Mouse (Mus musculus): Measurements from ENCODE around the gene Pkd2l1.

The Pkd2l1 gene

DNA sequence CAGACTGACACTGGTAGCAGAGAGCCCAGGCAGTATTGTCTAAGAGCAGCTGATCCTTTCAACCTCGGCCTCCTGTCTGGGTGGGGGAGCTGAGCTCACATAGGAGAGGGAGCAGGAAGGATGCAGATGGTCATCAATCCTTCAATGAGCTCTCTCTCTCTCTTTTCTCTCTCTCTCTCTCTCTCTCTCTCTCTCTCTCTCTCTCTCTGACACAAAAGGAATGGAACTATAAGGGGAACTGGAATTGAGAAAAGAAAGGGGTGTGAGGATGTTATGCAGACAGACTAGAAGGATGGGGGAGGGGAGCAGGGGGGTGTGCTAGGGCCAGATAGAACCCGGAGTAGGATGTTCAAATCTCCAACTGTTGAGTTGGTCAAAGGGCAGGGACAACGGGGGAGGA, at the start of gene Pkd2l1:
TSS of gene Pkd2l1 (minus strand) at position 101 of the 400 bp plus-strand sequence.
- Histone ChIP-seq H3K27me3 (ENCODE audit: insufficient read depth, low read length) (peaks cover 44% of the 10 kb centered on the region), H3K36me3 (ENCODE audit: insufficient read depth, low read length) (no peaks in the 10 kb centered on the region), H3K9me3 (ENCODE audit: low read length) (no peaks in the 10 kb centered on the region), H3K4me3 (replicated peaks; ENCODE audit: low read length) (no peak within 1 kb of the TSS), H3K4me1 (replicated peaks; ENCODE audit: low read depth, low read length) (peaks cover 9% of the 10 kb centered on the region)
- no peak for TF ChIP-seq CTCF (conservative IDR thresholded peaks at IDR 0.05; ENCODE audit: low read length)
- no peak for TF ChIP-seq NANOG (IDR thresholded peaks at IDR 0.05; ENCODE audit: borderline replicate concordance, low read length)
- no peak for TF ChIP-seq POU5F1 (IDR thresholded peaks at IDR 0.05; ENCODE audit: borderline replicate concordance, low read length)

GRCm38 (mm10) chr19:44238906-44239305, 46.7 kb upstream of the Pkd2l1 start:
- Histone ChIP-seq H3K36me3 (ENCODE audit: insufficient read depth, low read length) (no peaks in the 10 kb centered on the region), H3K4me3 (replicated peaks; ENCODE audit: low read length) (no peak overlapping the region), H3K27me3 (ENCODE audit: insufficient read depth, low read length) (peaks cover 9% of the 10 kb centered on the region; the same call in 1 of the 2 replicates), H3K4me1 (replicated peaks; ENCODE audit: low read depth, low read length) (peaks cover 13% of the 10 kb centered on the region), H3K9me3 (ENCODE audit: low read length) (no peaks in the 10 kb centered on the region)
- no peak for TF ChIP-seq CTCF (conservative IDR thresholded peaks at IDR 0.05; ENCODE audit: low read length)
- no peak for TF ChIP-seq POU5F1 (IDR thresholded peaks at IDR 0.05; ENCODE audit: borderline replicate concordance, low read length)
- TF ChIP-seq NANOG (IDR thresholded peaks at IDR 0.05; ENCODE audit: borderline replicate concordance, low read length), result no peak

DNA sequence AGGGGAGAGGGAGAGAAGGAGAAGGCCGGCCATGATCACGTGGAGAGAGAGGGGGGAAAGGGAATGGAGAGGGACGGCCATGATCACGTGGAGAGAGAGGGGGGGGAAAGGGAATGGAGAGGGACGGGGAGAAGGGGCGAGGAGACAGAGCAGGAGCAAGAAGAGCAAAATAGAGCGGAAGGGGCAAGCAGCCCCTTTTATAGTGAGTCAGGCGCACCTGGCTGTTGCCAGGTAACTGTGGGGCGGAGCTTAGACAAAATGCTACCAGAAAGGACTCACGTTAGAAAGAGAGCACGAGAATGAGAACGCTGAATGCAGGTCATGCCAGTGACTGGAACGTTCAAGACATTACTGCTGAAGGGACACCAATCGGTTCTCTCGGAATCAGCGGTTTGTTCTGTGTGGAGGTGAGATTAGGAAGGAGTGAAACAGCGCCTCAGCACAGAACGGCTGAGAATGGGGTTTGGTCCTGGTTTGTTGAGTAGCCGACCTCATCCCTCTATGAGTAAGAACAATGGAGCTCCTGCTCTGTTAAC, 45.3 kb upstream of the Pkd2l1 start:
- H3K27me3 ChIP-seq (ENCODE audit: insufficient read depth, low read length), result peaks cover 9% of the 10 kb centered on the region; the same call in 1 of the 2 replicates
- H3K4me3 ChIP-seq (replicated peaks; ENCODE audit: low read length), result peak overlapping the region; percentile 65
- no peaks in the 10 kb centered on the region for H3K36me3 ChIP-seq (ENCODE audit: insufficient read depth, low read length)
- peaks cover 13% of the 10 kb centered on the region for H3K4me1 ChIP-seq (replicated peaks; ENCODE audit: low read depth, low read length)
- no peaks in the 10 kb centered on the region for H3K9me3 ChIP-seq (ENCODE audit: low read length)
- TF ChIP-seq NANOG (IDR thresholded peaks at IDR 0.05; ENCODE audit: borderline replicate concordance, low read length) (no peak), POU5F1 (IDR thresholded peaks at IDR 0.05; ENCODE audit: borderline replicate concordance, low read length) (no peak), CTCF (conservative IDR thresholded peaks at IDR 0.05; ENCODE audit: low read length) (no peak)

GRCm38 (mm10) chr19:44231608-44232151, 39.4 kb upstream of the Pkd2l1 start:
- H3K9me3 ChIP-seq (ENCODE audit: low read length), result no peaks in the 10 kb centered on the region
- no peaks in the 10 kb centered on the region for H3K4me1 ChIP-seq (replicated peaks; ENCODE audit: low read depth, low read length)
- no peak for TF ChIP-seq CTCF (conservative IDR thresholded peaks at IDR 0.05; ENCODE audit: low read length)
- no peak for TF ChIP-seq POU5F1 (IDR thresholded peaks at IDR 0.05; ENCODE audit: borderline replicate concordance, low read length)
- no peak for TF ChIP-seq NANOG (IDR thresholded peaks at IDR 0.05; ENCODE audit: borderline replicate concordance, low read length)

DNA sequence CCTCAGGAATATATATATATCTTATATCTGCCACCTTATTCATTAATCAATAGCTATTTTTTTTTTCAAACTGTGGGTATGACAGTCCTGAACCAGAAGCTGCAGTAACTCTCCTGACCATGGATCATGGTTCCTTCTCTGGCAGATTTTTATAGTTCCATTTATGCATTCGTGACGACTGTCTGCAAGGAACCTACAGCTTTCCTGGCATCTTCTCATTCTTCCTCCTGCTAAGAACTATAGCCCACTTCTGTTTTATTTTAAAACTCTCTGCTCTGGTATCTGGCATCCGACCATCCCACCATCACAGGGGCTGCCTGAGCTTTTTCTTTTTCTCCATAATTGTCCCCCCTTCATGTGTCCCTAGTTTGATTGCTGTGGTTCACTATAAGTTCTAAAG, 38.0 kb upstream of the Pkd2l1 start:
- Histone ChIP-seq H3K36me3 (ENCODE audit: insufficient read depth, low read length) (no peaks in the 10 kb centered on the region), H3K27me3 (ENCODE audit: insufficient read depth, low read length) (no peaks in the 10 kb centered on the region), H3K4me3 (replicated peaks; ENCODE audit: low read length) (no peak overlapping the region), H3K4me1 (replicated peaks; ENCODE audit: low read depth, low read length) (no peaks in the 10 kb centered on the region), H3K9me3 (ENCODE audit: low read length) (no peaks in the 10 kb centered on the region)
- TF ChIP-seq POU5F1 (IDR thresholded peaks at IDR 0.05; ENCODE audit: borderline replicate concordance, low read length), result no peak
- no peak for TF ChIP-seq CTCF (conservative IDR thresholded peaks at IDR 0.05; ENCODE audit: low read length)
- no peak for TF ChIP-seq NANOG (IDR thresholded peaks at IDR 0.05; ENCODE audit: borderline replicate concordance, low read length)

More at GRCm38 (mm10) chr19:44231608-44232151, 39.4 kb upstream of the Pkd2l1 start:
- H3K4me3 ChIP-seq (replicated peaks; ENCODE audit: low read length), result no peak overlapping the region
- H3K27me3 ChIP-seq (ENCODE audit: insufficient read depth, low read length), result no peaks in the 10 kb centered on the region
- H3K36me3 ChIP-seq (ENCODE audit: insufficient read depth, low read length), result no peaks in the 10 kb centered on the region

DNA sequence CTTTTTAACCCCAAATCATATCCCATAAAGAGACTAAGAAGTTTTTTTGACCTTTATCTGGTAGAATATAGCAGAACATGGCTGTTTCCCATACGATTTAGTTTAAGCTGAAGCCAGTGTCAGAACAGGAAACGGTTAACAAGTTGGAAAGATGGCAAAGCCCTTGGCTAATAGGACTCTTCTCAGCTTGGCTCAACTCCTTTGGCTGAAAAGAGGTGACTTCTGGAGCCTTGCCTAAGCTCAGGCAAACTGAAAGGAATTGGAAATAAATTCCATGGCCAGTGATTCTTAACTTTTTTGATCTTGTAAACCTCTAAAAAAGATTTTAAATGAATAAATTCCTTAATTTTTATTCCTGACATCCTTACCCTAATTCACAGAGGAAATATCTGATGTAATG, 37.5 kb upstream of the Pkd2l1 start:
- H3K9me3 ChIP-seq (ENCODE audit: low read length), result no peaks in the 10 kb centered on the region
- H3K4me1 ChIP-seq (replicated peaks; ENCODE audit: low read depth, low read length), result no peaks in the 10 kb centered on the region
- no peak overlapping the region for H3K4me3 ChIP-seq (replicated peaks; ENCODE audit: low read length)
- TF ChIP-seq NANOG (IDR thresholded peaks at IDR 0.05; ENCODE audit: borderline replicate concordance, low read length) (no peak), CTCF (conservative IDR thresholded peaks at IDR 0.05; ENCODE audit: low read length) (no peak), POU5F1 (IDR thresholded peaks at IDR 0.05; ENCODE audit: borderline replicate concordance, low read length) (no peak)
- no peaks in the 10 kb centered on the region for H3K36me3 ChIP-seq (ENCODE audit: insufficient read depth, low read length)
- no peaks in the 10 kb centered on the region for H3K27me3 ChIP-seq (ENCODE audit: insufficient read depth, low read length)

DNA sequence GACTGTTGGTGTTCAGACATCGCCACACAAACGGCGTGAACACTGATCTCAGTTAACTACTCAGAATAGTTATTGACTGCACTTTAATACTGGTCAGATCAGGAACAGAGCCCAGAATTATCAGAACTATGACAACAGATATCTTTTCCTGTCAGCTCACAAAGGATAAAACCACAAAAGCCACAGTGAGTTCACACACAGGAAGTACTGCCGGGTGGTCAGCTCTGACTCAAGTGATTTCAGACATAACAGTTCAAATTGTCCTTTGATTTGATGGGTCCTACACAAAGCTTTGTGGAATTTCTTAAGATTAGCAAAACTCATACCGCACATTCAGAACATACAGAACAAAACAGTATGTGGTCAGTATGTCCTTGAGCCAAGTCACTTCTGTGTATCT, 33.5 kb upstream of the Pkd2l1 start:
- Histone ChIP-seq H3K27me3 (ENCODE audit: insufficient read depth, low read length) (no peaks in the 10 kb centered on the region), H3K36me3 (ENCODE audit: insufficient read depth, low read length) (no peaks in the 10 kb centered on the region), H3K4me3 (replicated peaks; ENCODE audit: low read length) (no peak overlapping the region), H3K9me3 (ENCODE audit: low read length) (no peaks in the 10 kb centered on the region), H3K4me1 (replicated peaks; ENCODE audit: low read depth, low read length) (no peaks in the 10 kb centered on the region)
- TF ChIP-seq NANOG (IDR thresholded peaks at IDR 0.05; ENCODE audit: borderline replicate concordance, low read length), result no peak
- TF ChIP-seq POU5F1 (IDR thresholded peaks at IDR 0.05; ENCODE audit: borderline replicate concordance, low read length), result no peak
- no peak for TF ChIP-seq CTCF (conservative IDR thresholded peaks at IDR 0.05; ENCODE audit: low read length)

GRCm38 (mm10) chr19:44217958-44218525, 25.8 kb upstream of the Pkd2l1 start:
- H3K4me1 ChIP-seq (replicated peaks; ENCODE audit: low read depth, low read length), result 0 out of 2 replicates have a peak, but pooled peaks cover 3% of the 10 kb centered on the region
- TF ChIP-seq NANOG (IDR thresholded peaks at IDR 0.05; ENCODE audit: borderline replicate concordance, low read length) (no peak), CTCF (conservative IDR thresholded peaks at IDR 0.05; ENCODE audit: low read length) (no peak), POU5F1 (IDR thresholded peaks at IDR 0.05; ENCODE audit: borderline replicate concordance, low read length) (no peak)
- no peak overlapping the region for H3K4me3 ChIP-seq (replicated peaks; ENCODE audit: low read length)
- H3K36me3 ChIP-seq (ENCODE audit: insufficient read depth, low read length), result no peaks in the 10 kb centered on the region
- peaks cover 3% of the 10 kb centered on the region; the same call in 1 of the 2 replicates for H3K27me3 ChIP-seq (ENCODE audit: insufficient read depth, low read length)
- H3K9me3 ChIP-seq (ENCODE audit: low read length), result no peaks in the 10 kb centered on the region
